Mouse (Mus musculus): ENCODE measurements around the gene Tunar. TPM values are rescaled to one million over a fixed set of nuclear protein-coding genes. Genes with fewer than 3 reads are reported as not detected.

Tunar gene
- total and polyA plus RNA-seq, 2 experiments from 2014 or later, result 18.3 to 29.6 TPM

DNA sequence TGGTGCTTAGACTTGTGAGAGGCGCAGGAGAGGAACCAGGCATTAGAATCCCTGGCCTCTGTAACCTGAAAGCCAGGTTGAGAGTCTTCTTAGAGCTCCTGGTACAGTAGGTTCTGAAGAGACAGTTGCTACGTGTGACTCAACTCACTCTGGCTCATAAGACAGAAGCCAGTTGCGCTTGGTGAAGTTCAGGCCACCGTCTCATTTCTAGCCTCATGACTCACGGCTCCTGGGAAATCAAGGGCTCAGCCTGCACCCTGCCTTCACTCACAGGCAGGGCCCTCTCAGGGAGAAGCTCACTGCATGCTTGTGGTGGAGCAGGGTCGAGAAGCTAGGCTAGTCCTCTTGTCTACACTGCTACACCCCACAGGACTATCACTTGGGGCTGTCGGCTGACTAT, 92.9 kb downstream of the Tunar start:
- H3K9me3 ChIP-seq (ENCODE audit: low read length), result no peaks in the 10 kb centered on the region
- H3K4me3 ChIP-seq (ENCODE audit: low read length), result no peak overlapping the region
- no peak for TF ChIP-seq CTCF (IDR thresholded peaks at IDR 0.05; ENCODE audit: low read depth)
- no peaks in the 10 kb centered on the region for H3K4me1 ChIP-seq (ENCODE audit: insufficient read depth, low read length)
- no peak overlapping the region for H3K27ac ChIP-seq
- no peak overlapping the region for H3K9ac ChIP-seq (replicated peaks; ENCODE audit: low read length)
- no peak overlapping the region for H3K4me2 ChIP-seq (ENCODE audit: low read depth, low read length)
- DNase-seq (ENCODE audit: low spot score) (no peak), ATAC-seq (no peak)
- H3K27me3 ChIP-seq (ENCODE audit: insufficient read depth, low read length), result no peaks in the 10 kb centered on the region
- 75% methylated on average over 7 of the region's 7 CpGs for WGBS
- H3K36me3 ChIP-seq (ENCODE audit: insufficient read depth, low read length), result no peaks in the 10 kb centered on the region

DNA sequence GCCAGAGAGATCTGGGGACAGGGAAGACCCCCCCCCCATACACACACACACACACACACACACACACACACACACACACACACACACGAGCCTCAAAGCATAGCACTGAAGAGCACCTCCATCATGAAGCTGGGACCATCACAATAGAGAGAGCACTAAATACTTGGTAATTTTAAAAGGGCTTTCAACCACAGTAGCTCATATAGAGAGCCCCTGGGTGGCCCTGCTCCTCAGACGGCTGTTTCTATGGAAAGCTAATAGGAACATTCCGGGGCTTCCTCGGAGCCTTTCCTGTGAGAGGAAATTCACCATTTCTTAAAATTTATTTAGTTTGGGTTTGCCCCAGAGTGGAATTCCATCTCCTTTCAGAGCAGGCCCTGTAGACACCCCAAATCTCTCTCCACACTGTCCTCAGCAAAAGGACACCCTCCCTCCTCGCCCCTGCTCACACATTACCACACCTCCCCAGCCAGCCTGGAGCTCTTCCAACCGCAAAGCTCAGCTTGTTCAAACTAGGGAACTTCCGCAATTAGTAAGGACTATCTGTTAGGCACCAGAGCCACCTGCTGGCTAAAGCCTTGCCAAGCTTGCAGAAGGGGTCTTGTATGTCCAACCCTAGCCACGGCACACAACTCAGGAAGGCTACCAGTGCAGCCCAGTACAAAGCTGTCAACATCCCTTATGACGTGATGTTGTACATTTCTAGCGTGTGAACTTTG, 93.5 kb downstream of the Tunar start:
- Histone ChIP-seq H3K9me3 (ENCODE audit: low read length) (no peaks in the 10 kb centered on the region), H3K4me2 (ENCODE audit: low read depth, low read length) (peak overlapping the region; percentile 21; the same call in 1 of the 2 replicates), H3K27ac (no peak overlapping the region), H3K36me3 (ENCODE audit: insufficient read depth, low read length) (no peaks in the 10 kb centered on the region), H3K9ac (replicated peaks; ENCODE audit: low read length) (0 out of 2 replicates have a peak overlapping the region, but pooled peaks have one; percentile 17), H3K4me1 (ENCODE audit: insufficient read depth, low read length) (no peaks in the 10 kb centered on the region), H3K4me3 (ENCODE audit: low read length) (no peak overlapping the region), H3K27me3 (ENCODE audit: insufficient read depth, low read length) (no peaks in the 10 kb centered on the region)
- peak; percentile 97 for TF ChIP-seq CTCF (IDR thresholded peaks at IDR 0.05; ENCODE audit: low read depth)
- 25% methylated on average over 10 of the region's 10 CpGs for WGBS
- ATAC-seq, result peak; percentile 85
- peak; percentile 97 for DNase-seq (ENCODE audit: low spot score)

GRCm38 (mm10) chr12:105431872-105432271, 98.2 kb downstream of the Tunar start:
- no peaks in the 10 kb centered on the region for H3K4me1 ChIP-seq (ENCODE audit: insufficient read depth, low read length)
- peak; percentile 88 for TF ChIP-seq CTCF (IDR thresholded peaks at IDR 0.05; ENCODE audit: low read depth)
- H3K4me2 ChIP-seq (ENCODE audit: low read depth, low read length), result no peak overlapping the region
- no peaks in the 10 kb centered on the region for H3K27me3 ChIP-seq (ENCODE audit: insufficient read depth, low read length)
- WGBS, result 55% methylated on average over 3 of the region's 3 CpGs
- H3K4me3 ChIP-seq (ENCODE audit: low read length), result no peak overlapping the region
- no peaks in the 10 kb centered on the region for H3K9me3 ChIP-seq (ENCODE audit: low read length)
- no peak overlapping the region for H3K27ac ChIP-seq
- no peak overlapping the region for H3K9ac ChIP-seq (replicated peaks; ENCODE audit: low read length)
- no peaks in the 10 kb centered on the region for H3K36me3 ChIP-seq (ENCODE audit: insufficient read depth, low read length)
- DNase-seq (ENCODE audit: low spot score) (peak; percentile 67), ATAC-seq (0 out of 2 replicates have a peak, but pooled peaks have one; percentile 41)

- WGBS, result 75% methylated on average over 3 of the region's 3 CpGs
- Histone ChIP-seq H3K4me2 (ENCODE audit: low read depth, low read length) (no peak overlapping the region), H3K27ac (no peak overlapping the region)
Observed at GRCm38 (mm10) chr12:105432807-105433206, 99.1 kb downstream of the Tunar start.

More at GRCm38 (mm10) chr12:105432807-105433206, 99.1 kb downstream of the Tunar start:
- Histone ChIP-seq H3K9me3 (ENCODE audit: low read length) (no peaks in the 10 kb centered on the region), H3K4me3 (ENCODE audit: low read length) (no peak overlapping the region), H3K36me3 (ENCODE audit: insufficient read depth, low read length) (no peaks in the 10 kb centered on the region), H3K9ac (replicated peaks; ENCODE audit: low read length) (no peak overlapping the region), H3K27me3 (ENCODE audit: insufficient read depth, low read length) (no peaks in the 10 kb centered on the region), H3K4me1 (ENCODE audit: insufficient read depth, low read length) (no peaks in the 10 kb centered on the region)
- no peak for TF ChIP-seq CTCF (IDR thresholded peaks at IDR 0.05; ENCODE audit: low read depth)
- ATAC-seq (no peak), DNase-seq (ENCODE audit: low spot score) (no peak)

Other genes with a start within 250 kb of the Tunar start
- not detected in 2 replicates for gene Tcl1b2, start 187.9 kb upstream of the Tunar start, total RNA-seq (2014; rRNA removed)
- gene Tcl1b2, start 187.9 kb upstream of the Tunar start, polyA plus RNA-seq (2015; fragmentation: Nextera tagmentation; extraction: Ambion mirVana), result not detected in 2 replicates
- not detected in 2 replicates for gene Tcl1b1, start 174.2 kb upstream of the Tunar start, total RNA-seq (2014; rRNA removed)
- not detected in 2 replicates for gene Tcl1b1, start 174.2 kb upstream of the Tunar start, polyA plus RNA-seq (2015; fragmentation: Nextera tagmentation; extraction: Ambion mirVana)
- not detected in 2 replicates for gene Tcl1b5, start 157.5 kb upstream of the Tunar start, total RNA-seq (2014; rRNA removed)
- gene Tcl1b5, start 157.5 kb upstream of the Tunar start, polyA plus RNA-seq (2015; fragmentation: Nextera tagmentation; extraction: Ambion mirVana), result not detected in 2 replicates
- not detected in 2 replicates for gene Tcl1b3, start 142.8 kb upstream of the Tunar start, total RNA-seq (2014; rRNA removed)
- not detected in 2 replicates for gene Tcl1b3, start 142.8 kb upstream of the Tunar start, polyA plus RNA-seq (2015; fragmentation: Nextera tagmentation; extraction: Ambion mirVana)
- not detected in 2 replicates for gene Tcl1b4, start 131.9 kb upstream of the Tunar start, total RNA-seq (2014; rRNA removed)
- not detected in 2 replicates for gene Tcl1b4, start 131.9 kb upstream of the Tunar start, polyA plus RNA-seq (2015; fragmentation: Nextera tagmentation; extraction: Ambion mirVana)
- not detected in 2 replicates for gene Tcl1, start 111.1 kb upstream of the Tunar start, total RNA-seq (2014; rRNA removed)
- gene Tcl1, start 111.1 kb upstream of the Tunar start, polyA plus RNA-seq (2015; fragmentation: Nextera tagmentation; extraction: Ambion mirVana), result not detected in 2 replicates
- gene D430019H16Rik, start 120.0 kb downstream of the Tunar start, total RNA-seq (2014; rRNA removed), result 140 TPM in 2 replicates
- 8.6 and 8.9 TPM in 2 replicates for gene D430019H16Rik, start 120.0 kb downstream of the Tunar start, polyA plus RNA-seq (2015; fragmentation: Nextera tagmentation; extraction: Ambion mirVana)
- 2.6 and 3.7 TPM in 2 replicates for gene Bdkrb2, start 229.4 kb downstream of the Tunar start, total RNA-seq (2014; rRNA removed)
- gene Bdkrb2, start 229.4 kb downstream of the Tunar start, polyA plus RNA-seq (2015; fragmentation: Nextera tagmentation; extraction: Ambion mirVana), result 0.90 and 0.98 TPM in 2 replicates